Mouse (Mus musculus) layer of hippocampus, postnatal 25 days (tissue): Measurements from ENCODE around the gene Cyb5d2. TPM values are rescaled to one million over a fixed set of nuclear protein-coding genes. Genes with fewer than 3 reads are reported as not detected.

ENCODE experiments used
- DNase-seq, 2 experiments: peaks; one replicate each; pipeline ENCODE4 v3.0.0; 2022; ENCODE audit warnings: mixed read lengths in 2 of 2, low spot score in 1 of 2; ENCODE audit errors: extremely low spot score in 1 of 2
- total RNA-seq, 2 experiments: library from RNA; stranded (reverse); gene quantifications; 2 replicates each; pipeline ENCODE4 v1.2.3; 2021

Cyb5d2 gene
- total RNA-seq = 10 to 100 TPM; 18.6 to 19.8 TPM

DNA sequence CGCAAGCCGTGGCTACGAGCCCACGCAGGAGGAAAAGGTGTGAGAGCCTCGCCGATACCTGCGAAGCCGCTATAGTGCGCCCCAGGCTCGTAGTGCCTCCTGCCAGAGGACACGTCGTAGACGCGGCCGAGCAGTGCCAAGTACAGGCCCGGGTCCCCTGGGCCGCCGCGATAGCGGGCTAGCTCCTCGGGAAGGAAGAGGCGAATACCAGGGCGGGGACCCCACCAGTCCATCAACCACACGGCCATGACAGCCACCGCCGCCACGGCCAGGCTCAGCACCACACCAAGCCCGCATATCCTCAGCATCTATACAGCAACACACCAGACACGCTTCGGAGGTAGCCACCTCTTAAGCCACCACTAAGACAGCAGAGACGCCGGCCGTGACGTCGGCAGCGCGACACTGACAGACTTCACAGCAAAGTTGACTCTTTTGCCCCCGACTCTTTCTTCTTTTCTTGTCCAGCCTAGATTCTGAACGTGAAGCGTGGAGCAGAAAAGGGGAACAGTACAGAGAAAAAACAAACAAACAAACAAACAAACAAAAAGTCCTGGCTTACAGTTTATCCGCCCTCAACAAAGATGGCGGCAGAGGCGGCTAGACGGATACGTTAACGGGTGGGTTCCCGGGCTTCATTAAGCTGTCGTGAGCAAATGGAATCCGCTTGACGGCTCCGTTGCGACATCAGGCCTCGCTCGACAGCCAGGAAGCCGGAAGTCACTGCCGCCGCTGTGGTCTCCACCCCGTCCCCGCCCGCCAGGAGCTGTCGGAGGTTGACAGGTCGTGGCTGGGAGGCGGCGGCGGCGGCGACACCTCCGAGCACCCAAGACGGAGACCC is at the start of gene Cyb5d2, which contains the start of gene Zzef1:
Cyb5d2 (minus strand) TSS at position 688 of the 841 bp plus-strand sequence.
Zzef1 (plus strand) TSS at position 772 of the 841 bp plus-strand sequence.
- peak; percentile 82 to 85 for DNase-seq

- DNase-seq = no peak
These were observed 49.6 kb upstream of the Cyb5d2 start for GRCm38 (mm10) chr11:72845526-72845925.

DNA sequence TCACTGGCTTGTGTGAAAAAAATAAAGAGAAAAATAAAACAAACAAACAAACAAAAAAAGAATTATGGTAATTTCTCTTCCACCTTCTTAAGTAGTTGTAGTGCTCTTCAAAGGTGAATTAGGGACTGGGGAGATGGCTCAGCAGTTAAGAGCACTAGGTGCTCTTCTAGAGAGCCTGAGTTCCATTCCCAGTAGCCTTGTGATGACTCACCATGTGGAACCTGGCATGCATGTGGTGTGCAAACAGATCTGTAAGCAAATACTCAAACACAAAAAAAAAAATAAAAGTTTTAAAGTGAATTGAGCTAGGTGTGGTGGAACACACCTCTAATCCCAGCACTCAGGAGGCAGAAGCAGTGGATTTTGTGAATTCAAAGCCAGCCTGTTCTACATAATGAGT is 47.6 kb upstream of the Cyb5d2 start:
- no peak for DNase-seq

DNA sequence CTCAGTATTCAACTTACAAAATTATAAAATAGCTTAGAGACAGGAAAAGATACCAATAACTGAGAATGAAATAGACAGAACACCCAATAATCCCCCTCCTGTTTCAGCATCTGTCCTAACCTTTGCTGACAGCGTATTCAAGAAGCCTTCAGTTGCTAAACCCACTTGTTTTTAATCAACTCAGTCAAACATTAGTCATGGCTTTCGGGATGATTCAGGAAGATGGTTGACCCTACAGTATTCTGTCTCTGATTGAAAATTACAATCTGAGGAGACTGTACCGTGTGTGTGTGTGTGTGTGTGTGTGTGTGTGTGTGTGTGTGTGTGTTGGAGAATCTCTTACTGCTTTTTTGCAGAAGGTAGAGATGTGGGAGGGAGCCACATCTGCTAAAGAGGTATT is 46.8 kb upstream of the Cyb5d2 start:
- DNase-seq = no peak

DNA sequence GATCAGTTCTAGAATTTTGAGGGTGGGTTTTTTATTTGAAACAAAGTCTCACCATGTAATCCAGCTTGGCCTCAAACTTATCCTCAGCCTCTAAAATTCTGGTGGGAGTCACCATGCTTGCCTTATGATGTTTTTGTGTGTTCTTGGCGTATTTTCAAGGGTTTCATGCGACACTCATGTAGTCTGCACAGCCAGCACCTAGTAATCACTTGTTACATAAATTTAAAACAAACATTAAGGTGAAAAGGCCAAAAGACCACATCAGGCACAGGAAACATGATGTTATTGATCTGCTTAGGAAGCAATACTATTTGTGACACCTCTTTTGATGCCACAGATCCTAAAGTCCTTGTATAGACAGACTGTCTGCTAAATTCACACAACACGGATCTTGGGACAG is 33.9 kb upstream of the Cyb5d2 start:
- DNase-seq = no peak

GRCm38 (mm10) chr11:72821041-72821440 is 25.1 kb upstream of the Cyb5d2 start:
- DNase-seq = no peak

- DNase-seq = no peak
These were observed 22.1 kb upstream of the Cyb5d2 start for GRCm38 (mm10) chr11:72818067-72818466.

GRCm38 (mm10) chr11:72816859-72817258 is 20.9 kb upstream of the Cyb5d2 start:
- no peak for DNase-seq

- DNase-seq = no peak
These were observed 18.2 kb upstream of the Cyb5d2 start for GRCm38 (mm10) chr11:72814188-72814587.

GRCm38 (mm10) chr11:72813687-72814086 is 17.7 kb upstream of the Cyb5d2 start:
- no peak for DNase-seq

DNA sequence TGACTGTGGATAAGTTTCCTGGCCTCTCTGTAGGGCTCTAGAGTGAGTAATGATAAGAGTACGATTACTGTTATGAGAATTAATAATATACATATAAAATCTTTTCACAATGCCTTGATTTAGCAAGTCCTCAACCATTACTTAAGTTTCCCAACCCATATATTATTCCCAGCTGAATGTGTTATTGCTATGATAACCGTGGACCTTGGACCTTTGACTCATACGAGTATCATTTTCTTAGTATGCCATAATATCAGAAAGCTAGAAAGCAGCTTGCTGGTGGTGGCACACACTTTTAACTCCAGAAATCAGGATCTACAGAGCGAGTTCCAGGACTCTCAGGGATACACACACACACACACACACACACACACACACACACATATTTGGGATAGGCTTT is 12.1 kb upstream of the Cyb5d2 start:
- DNase-seq = no peak

- DNase-seq = peak in 1 of 2 experiments; percentile 25
These were observed 10.6 kb upstream of the Cyb5d2 start for GRCm38 (mm10) chr11:72806556-72806955.

- DNase-seq = no peak
These were observed 9.3 kb upstream of the Cyb5d2 start for GRCm38 (mm10) chr11:72805232-72805631.

DNA sequence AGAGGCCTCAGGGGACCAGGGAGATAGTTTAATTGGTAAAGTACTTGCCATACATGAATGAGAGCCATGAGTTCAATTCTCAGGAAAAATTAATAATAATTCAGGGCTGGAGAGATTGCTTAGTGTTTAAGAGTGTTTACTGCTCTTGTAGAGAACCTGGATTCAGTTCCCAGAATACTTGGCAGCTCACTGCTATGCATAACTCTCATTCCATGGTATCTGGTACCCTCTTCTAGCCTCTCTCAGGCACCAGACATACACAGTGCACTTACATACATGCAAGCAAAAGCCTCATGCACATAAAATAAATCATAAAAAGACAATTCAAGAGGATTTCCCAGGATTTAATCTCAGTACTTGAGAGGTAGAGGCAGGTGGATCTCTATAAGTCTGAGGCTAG is 8.6 kb upstream of the Cyb5d2 start:
- DNase-seq = no peak

- no peak for DNase-seq
These were observed 7.1 kb upstream of the Cyb5d2 start for GRCm38 (mm10) chr11:72803038-72803437.

- DNase-seq = no peak
These were observed 5.2 kb upstream of the Cyb5d2 start for GRCm38 (mm10) chr11:72801182-72801581.

- DNase-seq = no peak
These were observed 2.2 kb upstream of the Cyb5d2 start for GRCm38 (mm10) chr11:72798112-72798511.

DNA sequence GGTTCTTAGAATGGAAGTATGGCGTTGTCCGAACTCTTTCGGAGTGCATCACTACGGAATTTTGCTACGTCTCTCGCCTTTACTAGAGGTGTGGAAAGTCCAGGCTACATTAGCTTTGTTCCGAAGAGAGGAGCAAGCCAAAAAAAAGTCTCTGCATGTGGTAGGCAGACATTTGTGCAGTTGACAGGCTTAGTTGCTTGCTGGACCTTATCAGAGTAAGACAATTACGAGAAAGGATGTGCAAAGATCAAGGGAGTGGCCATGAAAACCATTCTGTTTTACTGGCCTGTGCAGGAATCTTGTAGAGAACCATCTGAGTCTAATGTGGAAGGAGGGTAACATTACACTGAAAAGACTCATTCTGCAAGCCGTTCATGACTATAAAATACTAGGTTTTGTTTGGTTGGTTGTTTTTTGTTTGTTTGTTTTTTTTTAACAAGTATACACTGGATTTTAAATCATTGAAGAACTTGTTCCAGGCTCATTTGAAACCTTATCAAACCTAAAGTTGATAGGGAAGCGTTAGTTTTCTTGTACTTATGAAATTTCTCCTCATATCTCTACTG is 914 bp upstream of the Cyb5d2 start:
- no peak for DNase-seq

GRCm38 (mm10) chr11:72796296-72796687 is 350 bp upstream of the Cyb5d2 start:
- no peak for DNase-seq

DNA sequence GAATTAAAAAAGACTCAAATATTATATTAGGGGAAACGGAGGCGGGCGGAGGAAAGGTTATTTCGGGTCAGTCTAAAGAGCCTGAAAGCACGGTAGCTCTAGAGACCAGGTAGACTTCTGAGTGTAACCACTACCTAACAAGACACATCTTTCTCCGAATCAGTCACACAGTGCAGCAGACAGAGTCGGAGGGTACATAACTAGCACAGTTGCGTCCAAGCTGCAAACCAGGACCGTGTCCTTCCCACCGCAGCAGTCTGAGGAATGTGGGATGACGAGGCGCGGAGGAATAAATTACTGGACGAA is 840 bp downstream of the Cyb5d2 start:
- DNase-seq = no peak

- no peak for DNase-seq
These were observed 3.9 kb downstream of the Cyb5d2 start for GRCm38 (mm10) chr11:72792033-72792432.

DNA sequence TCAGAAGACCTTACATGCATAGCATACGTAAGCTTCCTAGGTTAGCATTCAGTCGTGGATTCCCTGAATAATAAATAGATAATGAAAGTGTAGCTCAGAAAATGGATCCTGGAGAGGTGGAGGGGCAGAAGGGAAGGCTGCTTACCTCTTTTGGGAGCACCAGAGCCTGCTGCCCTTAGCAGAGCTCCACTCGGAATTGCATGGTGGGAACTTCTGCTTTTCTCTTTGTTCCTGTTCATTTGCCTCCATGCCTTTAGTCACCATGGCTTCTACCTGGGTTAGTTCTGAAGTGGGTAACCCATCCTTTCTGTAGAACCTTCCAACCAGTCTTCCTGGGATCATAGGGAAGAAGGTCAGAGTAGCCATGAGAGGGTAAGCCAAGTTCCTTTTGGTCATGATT is 13.4 kb downstream of the Cyb5d2 start:
- DNase-seq = no peak
